In the genomic region with DNA sequence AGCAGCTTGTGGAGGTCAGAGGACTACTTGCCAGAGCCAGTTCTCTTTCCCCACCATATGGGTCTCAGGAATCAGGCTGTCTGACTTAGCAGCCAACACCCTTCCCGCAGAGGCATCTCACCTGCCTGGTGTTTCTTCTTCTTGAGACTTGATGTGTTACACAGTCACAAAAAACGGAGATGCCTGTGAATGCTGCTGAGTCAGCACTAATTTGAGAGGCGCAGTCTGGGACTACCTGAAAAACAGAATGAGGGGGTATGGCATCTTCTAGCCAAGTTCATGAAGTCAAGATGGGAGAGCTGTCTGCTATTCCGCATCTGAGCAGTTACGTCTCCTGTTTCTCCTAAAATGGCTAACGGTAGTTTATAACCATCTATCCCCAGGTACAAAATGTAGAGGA, we compare ENCODE assay signal across 19 mouse cellular contexts. TPM values are rescaled to one million over a fixed set of nuclear protein-coding genes. Genes with fewer than 3 reads are reported as not detected.
DNase-seq lines count a peak whose midpoint lies in the region; TF ChIP-seq lines count a peak whose summit lies in the region.
"Had no signal": no experiment of that assay in that cellular context is flagged by ENCODE, and none has a peak within 500 bp of the region (broad histone marks: within the 10 kb centered on the region; RNA-seq: fewer than 3 reads in every experiment).

No protein-coding gene starts in this region.

- DNase-seq in heart, adult 11 months = peak; percentile 70
- DNase-seq in heart, postnatal 4 days = no peak
- no peak for DNase-seq in ES-E14 (ENCODE audit: low read depth, low spot score)
- no peak for DNase-seq in urinary bladder, postnatal 10 days (ENCODE audit: low spot score)
- no peak for DNase-seq in lung, postnatal 36 days
- DNase-seq: adrenal gland, adult 8-10 months; adrenal gland, postnatal 14 days; adrenal gland, postnatal 36 days; B cell, adult 2 months; cerebellum, adult 11-12 months; cerebellum, adult 2 months; cerebellum, adult 9-10 months; cerebellum, postnatal 10 days; cerebellum, postnatal 25 days; forebrain, postnatal 0 days had no signal

- H3K9ac ChIP-seq in ES-E14 (ENCODE audit: insufficient read depth, low read depth, low read length, poor library complexity, severe bottlenecking) = no peak overlapping the region
- H3K9ac ChIP-seq: embryonic facial prominence, embryonic 12.5 days; forebrain, embryonic 13.5 days; forebrain, embryonic 15.5 days; forebrain, postnatal 0 days had no signal

- H3K4me1 ChIP-seq in ES-E14 (ENCODE audit: control insufficient read depth in 2 of 2, insufficient read depth in 2 of 2, low read length in 2 of 2, poor library complexity in 1 of 2) = peaks cover 8 to 22% of the 10 kb centered on the region in 2 experiments; a peak in 3 of 4 replicates
- H3K4me1 ChIP-seq: embryonic facial prominence, embryonic 12.5 days had no signal

- H3K4me3 ChIP-seq in ES-E14 (ENCODE audit: insufficient read depth in 1 of 2, low read depth in 1 of 2, low read length in 2 of 2, poor library complexity in 1 of 2, severe bottlenecking in 1 of 2) = no peak overlapping the region
- H3K4me3 ChIP-seq: embryonic facial prominence, embryonic 10.5 days; embryonic facial prominence, embryonic 12.5 days; forebrain, embryonic 13.5 days; forebrain, embryonic 15.5 days had no signal

- in situ Hi-C loops in ES-E14 (cut with MboI; ENCODE audit: low sequenced_read_pairs in 2 of 2, unreplicated experiment in 2 of 2) = no loop called here

- H3K9me3 ChIP-seq in ES-E14 (ENCODE audit: control insufficient read depth, insufficient read depth, low read depth, low read length) = no peaks in the 10 kb centered on the region
- H3K9me3 ChIP-seq: embryonic facial prominence, embryonic 10.5 days; embryonic facial prominence, embryonic 12.5 days; forebrain, embryonic 13.5 days; forebrain, embryonic 15.5 days had no signal

- H3K36me3 ChIP-seq in ES-E14 (ENCODE audit: control insufficient read depth, insufficient read depth, low read length, poor library complexity, severe bottlenecking) = no peaks in the 10 kb centered on the region
- H3K36me3 ChIP-seq: embryonic facial prominence, embryonic 10.5 days; embryonic facial prominence, embryonic 12.5 days; forebrain, embryonic 15.5 days had no signal

- H3K27ac ChIP-seq in ES-E14 (ENCODE audit: insufficient read depth, low read depth, low read length, poor library complexity, severe bottlenecking) = no peak overlapping the region
- H3K27ac ChIP-seq: embryonic facial prominence, embryonic 10.5 days; embryonic facial prominence, embryonic 12.5 days; forebrain, embryonic 13.5 days; forebrain, embryonic 15.5 days had no signal

TF ChIP-seq in ES-E14, 5 proteins besides CTCF, POLR2A, EP300 and RAD21:
- TF ChIP-seq MAFK (IDR thresholded peaks at IDR 0.05; ENCODE audit: insufficient read depth, low read depth, low read length) (peak; percentile 99), ZC3H11A (IDR thresholded peaks at IDR 0.05; ENCODE audit: borderline replicate concordance, low read depth, low read length) (no peak)
TF ChIP-seq in ES-E14: peak in this region for 1.

RNA-seq across cellular contexts. Expression of gene Grsf1, which starts 4.6 kb away (rescaled TPM):
- total RNA-seq in heart, postnatal 4 days (2021) = 100 to 1,000 TPM; 180 to 186 TPM
- 37.7 and 54.2 TPM in 2 replicates for total RNA-seq in ES-E14 (2012; rRNA removed)

RNA-seq across cellular contexts. Expression of gene Mob1b, which starts 40.1 kb away (rescaled TPM):
- 10 to 100 TPM; 66.7 to 71.6 TPM for total RNA-seq in heart, postnatal 4 days (2021)
- total RNA-seq in ES-E14 (2012; rRNA removed) = 6.5 and 10.9 TPM in 2 replicates
